Mouse (Mus musculus): ENCODE measurements around the gene Col9a3. TPM values are rescaled to one million over a fixed set of nuclear protein-coding genes. Genes with fewer than 3 reads are reported as not detected.

Col9a3 gene
- total and polyA plus RNA-seq, 2 experiments: 0.12 TPM; not detected in 1

DNA sequence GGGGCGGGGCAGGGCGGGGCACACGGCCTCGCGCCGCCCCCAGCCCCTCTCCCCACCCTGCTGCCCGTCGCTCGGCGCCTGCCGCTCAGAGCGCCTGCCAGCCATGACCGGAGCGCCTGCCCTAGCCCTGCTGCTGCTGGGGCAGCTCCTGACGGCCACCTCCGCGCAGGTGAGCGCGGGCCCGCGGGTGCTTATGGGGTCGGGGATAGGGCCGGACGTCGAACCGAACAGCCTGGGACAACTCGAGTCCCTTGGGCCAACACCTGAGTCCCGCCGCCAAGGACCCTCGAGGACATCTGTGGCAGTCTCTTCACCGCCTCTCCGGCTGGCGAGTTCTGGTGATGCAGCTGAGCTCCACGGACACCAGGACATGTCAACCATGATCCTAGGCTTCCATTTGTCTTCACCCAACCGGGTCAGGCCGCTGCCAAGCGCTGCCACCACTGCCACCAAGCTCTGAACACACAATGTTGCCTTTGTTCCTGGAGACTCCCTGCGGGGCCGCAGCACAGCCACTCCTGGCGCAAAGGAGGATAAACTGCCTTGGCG is 641 bp downstream of the Col9a3 start:
- no peaks in the 10 kb centered on the region for H3K27me3 ChIP-seq (ENCODE audit: control insufficient read depth, insufficient read depth, low read length)
- peaks cover 3% of the 10 kb centered on the region; the same call in 1 of the 2 replicates for H3K36me3 ChIP-seq (ENCODE audit: control insufficient read depth, insufficient read depth, low read length)
- TF ChIP-seq POLR2A (IDR thresholded peaks at IDR 0.05; ENCODE audit: extremely low read depth, insufficient read depth, low read length): no peak
- no peak for TF ChIP-seq CTCF (IDR thresholded peaks at IDR 0.05; ENCODE audit: low read depth, low read length)
- H3K27ac ChIP-seq (replicated peaks; ENCODE audit: insufficient read depth, low read depth, low read length): no peak overlapping the region
- H3K4me3 ChIP-seq (ENCODE audit: insufficient read depth, low read depth, low read length): no peak overlapping the region
- H3K4me1 ChIP-seq (ENCODE audit: control insufficient read depth, insufficient read depth, low read length): no peaks in the 10 kb centered on the region
- no peak overlapping the region for H3K9ac ChIP-seq (ENCODE audit: low read depth, low read length)
- WGBS: 16% methylated on average over 41 of the region's 41 CpGs
- no peaks in the 10 kb centered on the region for H3K79me2 ChIP-seq (ENCODE audit: control insufficient read depth, insufficient read depth, low read length)
- DNase-seq (ENCODE audit: extremely low read depth, low read depth, low spot score): no peak

DNA sequence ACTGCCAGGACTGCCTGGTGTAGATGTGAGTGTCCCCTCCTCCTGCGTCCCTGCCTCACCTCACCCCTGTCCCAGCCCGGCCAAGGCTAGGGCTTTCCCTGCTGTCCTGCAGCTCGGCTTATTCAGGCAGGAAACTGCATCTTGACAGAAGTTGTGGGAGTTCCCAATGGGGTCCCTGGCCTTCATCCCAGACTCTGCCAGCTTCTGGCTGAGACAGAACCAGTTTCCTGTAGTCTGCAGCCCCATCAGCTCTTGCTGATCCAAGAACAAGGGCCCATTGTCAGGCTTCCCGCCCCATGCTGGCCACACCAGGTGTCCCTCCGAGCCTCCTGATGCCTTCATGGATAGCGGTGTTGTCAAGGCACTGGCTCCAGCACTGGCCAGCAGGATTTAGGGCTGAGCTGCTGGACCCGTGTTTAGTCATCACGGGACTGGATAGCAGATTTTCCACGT is 3.0 kb downstream of the Col9a3 start:
- Histone ChIP-seq H3K9ac (ENCODE audit: low read depth, low read length) (no peak overlapping the region), H3K4me3 (ENCODE audit: insufficient read depth, low read depth, low read length) (no peak overlapping the region), H3K4me1 (ENCODE audit: control insufficient read depth, insufficient read depth, low read length) (no peaks in the 10 kb centered on the region), H3K27ac (replicated peaks; ENCODE audit: insufficient read depth, low read depth, low read length) (no peak overlapping the region), H3K79me2 (ENCODE audit: control insufficient read depth, insufficient read depth, low read length) (no peaks in the 10 kb centered on the region), H3K27me3 (ENCODE audit: control insufficient read depth, insufficient read depth, low read length) (no peaks in the 10 kb centered on the region), H3K36me3 (ENCODE audit: control insufficient read depth, insufficient read depth, low read length) (no peaks in the 10 kb centered on the region)
- DNase-seq (ENCODE audit: extremely low read depth, low read depth, low spot score): no peak
- TF ChIP-seq CTCF (IDR thresholded peaks at IDR 0.05; ENCODE audit: low read depth, low read length): no peak
- TF ChIP-seq POLR2A (IDR thresholded peaks at IDR 0.05; ENCODE audit: extremely low read depth, insufficient read depth, low read length): no peak
- 55% methylated on average over 9 of the region's 9 CpGs for WGBS

GRCm38 (mm10) chr2:180604781-180605180 is 7.2 kb downstream of the Col9a3 start:
- DNase-seq (ENCODE audit: extremely low read depth, low read depth, low spot score): no peak
- Histone ChIP-seq H3K79me2 (ENCODE audit: control insufficient read depth, insufficient read depth, low read length) (no peaks in the 10 kb centered on the region), H3K27ac (replicated peaks; ENCODE audit: insufficient read depth, low read depth, low read length) (no peak overlapping the region), H3K36me3 (ENCODE audit: control insufficient read depth, insufficient read depth, low read length) (no peaks in the 10 kb centered on the region), H3K27me3 (ENCODE audit: control insufficient read depth, insufficient read depth, low read length) (no peaks in the 10 kb centered on the region), H3K4me1 (ENCODE audit: control insufficient read depth, insufficient read depth, low read length) (no peaks in the 10 kb centered on the region), H3K4me3 (ENCODE audit: insufficient read depth, low read depth, low read length) (no peak overlapping the region), H3K9ac (ENCODE audit: low read depth, low read length) (no peak overlapping the region)
- WGBS: 82% methylated on average over 6 of the region's 6 CpGs
- TF ChIP-seq POLR2A (IDR thresholded peaks at IDR 0.05; ENCODE audit: extremely low read depth, insufficient read depth, low read length) (no peak), CTCF (IDR thresholded peaks at IDR 0.05; ENCODE audit: low read depth, low read length) (no peak)

- Histone ChIP-seq H3K27me3 (ENCODE audit: control insufficient read depth, insufficient read depth, low read length) (no peaks in the 10 kb centered on the region), H3K79me2 (ENCODE audit: control insufficient read depth, insufficient read depth, low read length) (no peaks in the 10 kb centered on the region), H3K36me3 (ENCODE audit: control insufficient read depth, insufficient read depth, low read length) (no peaks in the 10 kb centered on the region), H3K4me3 (ENCODE audit: insufficient read depth, low read depth, low read length) (no peak overlapping the region), H3K4me1 (ENCODE audit: control insufficient read depth, insufficient read depth, low read length) (no peaks in the 10 kb centered on the region), H3K27ac (replicated peaks; ENCODE audit: insufficient read depth, low read depth, low read length) (no peak overlapping the region), H3K9ac (ENCODE audit: low read depth, low read length) (no peak overlapping the region)
- no peak for DNase-seq (ENCODE audit: extremely low read depth, low read depth, low spot score)
- WGBS: 35% methylated on average over 4 of the region's 4 CpGs
- TF ChIP-seq CTCF (IDR thresholded peaks at IDR 0.05; ENCODE audit: low read depth, low read length) (no peak), POLR2A (IDR thresholded peaks at IDR 0.05; ENCODE audit: extremely low read depth, insufficient read depth, low read length) (no peak)
Observed at GRCm38 (mm10) chr2:180610283-180610682, 12.7 kb downstream of the Col9a3 start.

DNA sequence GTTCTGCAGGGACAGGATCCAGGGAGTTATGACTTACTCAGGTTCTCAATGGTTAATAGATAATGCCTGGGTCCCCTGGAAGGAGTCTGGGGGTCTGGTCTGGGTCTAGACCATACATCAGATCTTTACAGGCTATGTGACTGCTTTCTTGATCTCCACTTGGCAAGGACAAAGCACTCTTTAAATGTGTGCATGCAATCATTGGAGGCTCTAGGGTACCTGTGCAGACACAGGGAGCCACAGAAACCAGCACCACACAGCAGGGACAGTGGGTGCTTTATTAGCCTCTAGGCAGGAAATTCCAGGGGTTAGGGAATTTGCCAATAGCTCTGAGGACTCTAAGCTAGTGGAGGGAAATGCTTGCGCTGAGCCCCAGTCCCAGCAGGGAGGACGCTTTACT is 14.3 kb downstream of the Col9a3 start:
- H3K9ac ChIP-seq (ENCODE audit: low read depth, low read length): no peak overlapping the region
- no peaks in the 10 kb centered on the region for H3K79me2 ChIP-seq (ENCODE audit: control insufficient read depth, insufficient read depth, low read length)
- H3K27ac ChIP-seq (replicated peaks; ENCODE audit: insufficient read depth, low read depth, low read length): no peak overlapping the region
- no peaks in the 10 kb centered on the region for H3K27me3 ChIP-seq (ENCODE audit: control insufficient read depth, insufficient read depth, low read length)
- no peak for DNase-seq (ENCODE audit: extremely low read depth, low read depth, low spot score)
- no peaks in the 10 kb centered on the region for H3K4me1 ChIP-seq (ENCODE audit: control insufficient read depth, insufficient read depth, low read length)
- TF ChIP-seq CTCF (IDR thresholded peaks at IDR 0.05; ENCODE audit: low read depth, low read length) (no peak), POLR2A (IDR thresholded peaks at IDR 0.05; ENCODE audit: extremely low read depth, insufficient read depth, low read length) (no peak)
- no peaks in the 10 kb centered on the region for H3K36me3 ChIP-seq (ENCODE audit: control insufficient read depth, insufficient read depth, low read length)
- 94% methylated on average over 2 of the region's 2 CpGs for WGBS
- no peak overlapping the region for H3K4me3 ChIP-seq (ENCODE audit: insufficient read depth, low read depth, low read length)

Measured in liver, adult 2 months (tissue).